Mouse (Mus musculus) cerebellum, adult 2 months (tissue): ENCODE measurements at regions not wholly inside any gene's neighbourhood (a gene's known extent, or its start where the extent isn't known, plus 50 kb on each side); places are given as distances from the start of the nearest gene placed in this dataset.

ENCODE experiments used
- CTCF ChIP-seq: fragments of 200-500 bp; IDR thresholded peaks from 2 replicates; pipeline ENCODE4 v1.5.1; 2011; ENCODE audit warnings: low read depth, mild to moderate bottlenecking, control low read depth, low read length, moderate library complexity, borderline replicate concordance; ENCODE audit not compliant: insufficient read depth
- POLR2A ChIP-seq: fragments of 200-500 bp; IDR thresholded peaks from 2 replicates; pipeline ENCODE4 v1.6.1; 2011; ENCODE audit warnings: low read length, control low read depth, borderline replicate concordance; ENCODE audit not compliant: insufficient read depth

DNA sequence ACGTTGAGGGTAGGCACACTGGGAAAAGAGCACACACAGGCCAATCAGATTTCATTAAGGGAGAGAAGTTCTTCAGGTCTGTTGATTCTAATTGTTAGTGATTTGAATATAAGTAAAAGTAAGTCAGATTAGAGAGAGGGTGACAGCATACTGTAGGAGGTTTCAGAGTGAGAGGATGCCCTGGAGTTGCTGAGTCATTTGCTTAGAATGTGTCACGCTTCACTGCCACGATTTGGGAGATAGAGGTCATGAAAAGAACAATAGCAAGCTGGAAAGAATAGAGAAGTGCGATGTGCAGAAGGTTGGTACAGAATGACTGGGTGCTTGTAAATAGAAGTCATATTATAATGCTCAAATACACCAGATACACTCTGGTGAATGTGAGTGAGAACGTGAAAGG lies 829.1 kb downstream of the Efnb2 start:
- TF ChIP-seq POLR2A, result no peak
- no peak for TF ChIP-seq CTCF
